Mouse (Mus musculus): Measurements from ENCODE around the gene Lhfp. TPM values are rescaled to one million over a fixed set of nuclear protein-coding genes. Genes with fewer than 3 reads are reported as not detected.

Lhfp gene
- total and polyA plus RNA-seq, 2 experiments from 2014 or later, result 49.3 to 59.7 TPM

DNA sequence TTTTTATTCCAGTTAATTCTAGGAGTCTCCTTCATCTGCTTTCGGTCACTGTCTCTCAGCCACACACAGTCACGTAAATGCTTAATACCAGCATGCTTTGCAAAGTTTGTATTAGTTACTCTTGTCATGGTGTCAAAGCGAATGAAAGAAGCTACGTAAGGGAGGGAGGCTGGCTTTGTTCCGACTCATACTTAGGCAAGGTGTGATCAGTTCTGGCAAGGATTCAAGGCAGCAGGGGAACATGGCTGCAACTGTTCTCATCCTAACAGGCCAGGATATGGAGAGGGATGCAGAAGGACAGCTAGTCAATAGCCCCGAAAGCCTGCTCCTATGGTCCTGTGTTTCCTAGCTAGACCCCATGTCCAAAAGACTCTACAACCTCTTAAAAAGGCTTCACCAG lies 39.0 kb downstream of the Lhfp start:
- H3K9ac ChIP-seq (replicated peaks; ENCODE audit: low read length, poor library complexity, severe bottlenecking), result no peak overlapping the region
- H3K36me3 ChIP-seq (ENCODE audit: insufficient read depth, low read length), result no peaks in the 10 kb centered on the region
- H3K4me3 ChIP-seq (ENCODE audit: low read depth, low read length), result no peak overlapping the region
- no peak for TF ChIP-seq CTCF (IDR thresholded peaks at IDR 0.05)
- no peak overlapping the region for H3K4me2 ChIP-seq (ENCODE audit: low read depth, low read length, poor library complexity, severe bottlenecking)
- ATAC-seq (ENCODE audit: low FRiP score) (no peak), DNase-seq (ENCODE audit: low spot score) (no peak)
- no peaks in the 10 kb centered on the region for H3K27me3 ChIP-seq (ENCODE audit: insufficient read depth, low read length)
- H3K4me1 ChIP-seq (ENCODE audit: insufficient read depth, low read length), result no peaks in the 10 kb centered on the region
- no peaks in the 10 kb centered on the region for H3K9me3 ChIP-seq (ENCODE audit: low read length)
- H3K27ac ChIP-seq (ENCODE audit: low read depth, low read length), result no peak overlapping the region
- WGBS, result 92% methylated on average over 6 of the region's 6 CpGs

DNA sequence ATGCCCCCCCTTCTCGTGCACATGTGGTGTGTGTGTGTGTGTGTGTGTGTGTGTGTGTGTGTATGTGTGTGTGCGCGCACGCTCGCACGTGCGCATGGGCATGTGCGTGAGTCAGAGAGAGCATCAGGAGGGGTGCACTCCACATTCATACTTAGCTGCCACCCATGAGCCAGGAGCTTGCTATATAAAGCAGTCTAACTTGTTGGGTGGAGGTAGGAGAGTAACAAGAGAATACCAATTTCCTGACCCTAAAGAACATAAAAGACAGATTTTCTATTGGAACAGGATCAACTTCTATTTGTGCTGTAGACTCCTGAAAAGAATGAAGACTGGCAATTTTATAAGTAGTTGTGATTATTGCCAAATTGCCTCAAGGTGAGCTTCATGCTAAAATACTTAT lies 39.4 kb downstream of the Lhfp start:
- H3K4me1 ChIP-seq (ENCODE audit: insufficient read depth, low read length), result no peaks in the 10 kb centered on the region
- H3K36me3 ChIP-seq (ENCODE audit: insufficient read depth, low read length), result no peaks in the 10 kb centered on the region
- WGBS, result 98% methylated on average over 8 of the region's 8 CpGs

DNA sequence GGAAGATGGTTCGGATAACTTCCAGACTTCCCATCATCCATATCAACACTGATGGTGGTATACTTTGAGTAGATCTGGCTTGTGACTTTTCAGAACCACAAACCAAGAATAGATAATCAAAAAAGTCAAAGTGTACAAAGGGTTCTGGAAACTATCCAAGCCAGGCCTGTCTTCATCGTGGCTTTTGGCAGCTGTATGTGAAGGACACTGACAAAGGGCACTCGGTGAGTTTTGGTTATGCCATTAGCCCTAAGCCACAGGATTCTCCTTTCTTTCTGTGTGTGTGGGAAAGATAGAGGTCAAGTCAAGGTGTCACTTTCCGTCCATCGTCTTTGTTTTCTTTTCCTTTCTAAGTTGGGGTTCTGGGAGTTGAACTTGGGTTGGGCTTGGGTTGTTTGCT lies 42.4 kb downstream of the Lhfp start:
- H3K27ac ChIP-seq (ENCODE audit: low read depth, low read length), result no peak overlapping the region
- no peak overlapping the region for H3K9ac ChIP-seq (replicated peaks; ENCODE audit: low read length, poor library complexity, severe bottlenecking)
- H3K4me3 ChIP-seq (ENCODE audit: low read depth, low read length), result no peak overlapping the region
- no peaks in the 10 kb centered on the region for H3K9me3 ChIP-seq (ENCODE audit: low read length)
- TF ChIP-seq CTCF (IDR thresholded peaks at IDR 0.05), result no peak
- DNase-seq (ENCODE audit: low spot score) (no peak), ATAC-seq (ENCODE audit: low FRiP score) (no peak)
- WGBS, result 84% methylated on average over 5 of the region's 5 CpGs
- H3K4me1 ChIP-seq (ENCODE audit: insufficient read depth, low read length), result no peaks in the 10 kb centered on the region
- no peak overlapping the region for H3K4me2 ChIP-seq (ENCODE audit: low read depth, low read length, poor library complexity, severe bottlenecking)
- H3K36me3 ChIP-seq (ENCODE audit: insufficient read depth, low read length), result no peaks in the 10 kb centered on the region
- H3K27me3 ChIP-seq (ENCODE audit: insufficient read depth, low read length), result no peaks in the 10 kb centered on the region

More for the DNA sequence above, 39.4 kb downstream of the Lhfp start:
- no peak for ATAC-seq (ENCODE audit: low FRiP score)
- Histone ChIP-seq H3K27me3 (ENCODE audit: insufficient read depth, low read length) (no peaks in the 10 kb centered on the region), H3K27ac (ENCODE audit: low read depth, low read length) (no peak overlapping the region), H3K4me3 (ENCODE audit: low read depth, low read length) (no peak overlapping the region), H3K9ac (replicated peaks; ENCODE audit: low read length, poor library complexity, severe bottlenecking) (no peak overlapping the region), H3K9me3 (ENCODE audit: low read length) (no peaks in the 10 kb centered on the region), H3K4me2 (ENCODE audit: low read depth, low read length, poor library complexity, severe bottlenecking) (no peak overlapping the region)
- no peak for DNase-seq (ENCODE audit: low spot score)
- no peak for TF ChIP-seq CTCF (IDR thresholded peaks at IDR 0.05)

GRCm38 (mm10) chr3:53084806-53085205 lies 43.5 kb downstream of the Lhfp start:
- ATAC-seq (ENCODE audit: low FRiP score) (no peak), DNase-seq (ENCODE audit: low spot score) (no peak)
- H3K4me1 ChIP-seq (ENCODE audit: insufficient read depth, low read length), result no peaks in the 10 kb centered on the region
- H3K4me2 ChIP-seq (ENCODE audit: low read depth, low read length, poor library complexity, severe bottlenecking), result no peak overlapping the region
- 90% methylated on average over 8 of the region's 8 CpGs for WGBS
- H3K27ac ChIP-seq (ENCODE audit: low read depth, low read length), result no peak overlapping the region
- no peaks in the 10 kb centered on the region for H3K9me3 ChIP-seq (ENCODE audit: low read length)
- no peaks in the 10 kb centered on the region for H3K27me3 ChIP-seq (ENCODE audit: insufficient read depth, low read length)
- H3K4me3 ChIP-seq (ENCODE audit: low read depth, low read length), result no peak overlapping the region
- TF ChIP-seq CTCF (IDR thresholded peaks at IDR 0.05), result no peak
- H3K36me3 ChIP-seq (ENCODE audit: insufficient read depth, low read length), result no peaks in the 10 kb centered on the region
- H3K9ac ChIP-seq (replicated peaks; ENCODE audit: low read length, poor library complexity, severe bottlenecking), result no peak overlapping the region

DNA sequence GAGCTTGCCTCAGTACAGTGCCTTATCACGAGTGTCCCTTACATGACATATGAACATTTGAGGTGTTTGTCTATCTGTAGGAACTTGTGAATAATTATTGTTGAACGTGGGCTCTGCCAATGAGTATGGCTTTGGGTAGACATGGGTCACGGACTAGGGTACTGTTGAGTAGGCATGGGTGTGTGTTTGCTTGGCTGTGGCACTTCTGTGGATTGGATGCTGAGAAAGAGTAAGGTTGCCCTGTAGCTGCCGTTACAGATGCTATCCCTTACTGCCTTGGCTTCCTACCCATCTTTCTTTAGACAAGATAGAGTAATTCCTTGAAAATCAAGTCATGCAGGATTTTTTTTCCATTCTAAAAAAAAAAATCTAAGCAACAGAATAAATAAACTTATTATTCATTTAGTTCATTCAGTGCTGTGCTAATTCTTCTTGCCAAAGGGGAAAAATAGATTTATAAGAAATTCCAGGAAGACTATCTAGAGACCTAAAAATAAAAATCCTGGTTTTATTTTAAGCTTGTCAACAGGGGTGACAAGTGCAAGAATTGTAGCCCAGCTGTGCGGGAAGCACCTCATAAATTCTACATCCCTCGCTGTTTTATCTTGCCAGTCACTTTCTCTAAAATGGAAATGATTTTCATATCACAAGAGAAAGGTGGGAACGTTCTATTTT lies 45.3 kb downstream of the Lhfp start:
- no peak overlapping the region for H3K4me3 ChIP-seq (ENCODE audit: low read depth, low read length)
- no peaks in the 10 kb centered on the region for H3K36me3 ChIP-seq (ENCODE audit: insufficient read depth, low read length)
- ATAC-seq (ENCODE audit: low FRiP score), result no peak
- H3K27me3 ChIP-seq (ENCODE audit: insufficient read depth, low read length), result no peaks in the 10 kb centered on the region
- DNase-seq (ENCODE audit: low spot score), result no peak
- H3K9me3 ChIP-seq (ENCODE audit: low read length), result no peaks in the 10 kb centered on the region
- no peak overlapping the region for H3K4me2 ChIP-seq (ENCODE audit: low read depth, low read length, poor library complexity, severe bottlenecking)
- H3K4me1 ChIP-seq (ENCODE audit: insufficient read depth, low read length), result 0 out of 2 replicates have a peak, but pooled peaks cover 5% of the 10 kb centered on the region
- no peak overlapping the region for H3K9ac ChIP-seq (replicated peaks; ENCODE audit: low read length, poor library complexity, severe bottlenecking)
- 71% methylated on average over 7 of the region's 7 CpGs for WGBS
- 0 out of 2 replicates have a peak overlapping the region, but pooled peaks have one; percentile 4 for H3K27ac ChIP-seq (ENCODE audit: low read depth, low read length)
- no peak for TF ChIP-seq CTCF (IDR thresholded peaks at IDR 0.05)

DNA sequence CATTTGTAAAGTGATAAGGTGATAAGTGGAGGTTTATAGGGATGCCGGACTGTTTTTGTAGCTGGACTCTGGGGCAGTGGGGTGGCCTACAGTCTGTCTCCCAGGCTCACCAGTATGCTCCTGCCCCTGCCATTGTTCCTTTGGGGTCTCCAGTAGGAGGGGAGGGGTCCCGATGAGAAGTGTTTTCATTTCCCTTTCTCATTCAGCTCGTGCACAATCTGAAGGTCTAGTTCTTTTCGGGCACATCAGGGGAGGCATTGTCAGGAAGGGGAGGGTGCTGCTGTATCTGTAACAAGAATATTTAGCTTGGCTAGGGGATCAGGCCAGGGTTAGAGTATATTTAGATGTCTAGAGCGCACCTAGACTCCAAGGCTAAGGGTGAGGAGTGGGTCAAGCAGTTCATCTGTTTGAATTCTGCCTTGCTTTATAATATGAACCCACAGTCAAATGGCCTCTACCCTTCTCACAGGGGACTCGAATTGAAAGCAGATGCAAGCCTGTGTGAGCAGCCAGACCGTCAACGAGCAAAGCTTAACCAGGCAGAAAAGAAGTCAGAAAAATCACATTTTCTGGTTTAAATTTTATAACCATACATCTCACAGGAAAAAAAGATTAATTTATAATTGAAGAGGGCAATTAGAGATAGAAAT lies 46.0 kb downstream of the Lhfp start:
- no peak for TF ChIP-seq CTCF (IDR thresholded peaks at IDR 0.05)
- ATAC-seq (ENCODE audit: low FRiP score) (no peak), DNase-seq (ENCODE audit: low spot score) (no peak)
- Histone ChIP-seq H3K9me3 (ENCODE audit: low read length) (no peaks in the 10 kb centered on the region), H3K36me3 (ENCODE audit: insufficient read depth, low read length) (no peaks in the 10 kb centered on the region), H3K27me3 (ENCODE audit: insufficient read depth, low read length) (no peaks in the 10 kb centered on the region), H3K4me3 (ENCODE audit: low read depth, low read length) (no peak overlapping the region), H3K4me1 (ENCODE audit: insufficient read depth, low read length) (0 out of 2 replicates have a peak, but pooled peaks cover 5% of the 10 kb centered on the region), H3K4me2 (ENCODE audit: low read depth, low read length, poor library complexity, severe bottlenecking) (no peak overlapping the region), H3K27ac (ENCODE audit: low read depth, low read length) (0 out of 2 replicates have a peak overlapping the region, but pooled peaks have one; percentile 4), H3K9ac (replicated peaks; ENCODE audit: low read length, poor library complexity, severe bottlenecking) (no peak overlapping the region)
- WGBS, result 38% methylated on average over 8 of the region's 8 CpGs

Measured in midbrain, postnatal 0 days (tissue).